Mouse (Mus musculus) MEL (cell line): ENCODE results near the gene Ola1. TPM values are rescaled to one million over a fixed set of nuclear protein-coding genes. Genes with fewer than 3 reads are reported as not detected.
A peak's percentile ranks its signal among the peaks of the same experiment; 100 is the strongest.

ENCODE experiments used
- DNase-seq: peaks from one replicate; pipeline ENCODE4 v3.0.0; 2011; ENCODE audit warnings: low read depth, low spot score
- H3K27ac ChIP-seq: 2 replicates; pipeline ENCODE4 v1.5.1; 2012; ENCODE audit warnings: low read depth, mild to moderate bottlenecking, control low read depth, low read length, moderate library complexity; ENCODE audit not compliant: control insufficient read depth
- H3K27me3 ChIP-seq, 2 experiments: fragments of 150-350 bp in 1 of 2; sonication (generic) in 1 of 2; 2 replicates each; pipeline ENCODE4 v1.6.1; 2012; ENCODE audit warnings: low read length in 2 of 2, mild to moderate bottlenecking in 2 of 2, improper control_type of control experiment in 1 of 2, moderate library complexity in 1 of 2; ENCODE audit not compliant: insufficient read depth in 2 of 2, control insufficient read depth in 1 of 2
- H3K36me3 ChIP-seq, 2 experiments: 2 replicates each; pipeline ENCODE4 v1.6.1; 2012 to 2014; ENCODE audit warnings: low read length in 2 of 2, improper control_type of control experiment in 1 of 2, inconsistent platforms in 1 of 2, mild to moderate bottlenecking in 1 of 2; ENCODE audit not compliant: insufficient read depth in 2 of 2, control insufficient read depth in 1 of 2
- H3K4me1 ChIP-seq, 2 experiments: fragments of 150-350 bp in 1 of 2; sonication (generic) in 1 of 2; 2 replicates each; pipeline ENCODE4 v1.6.1; 2012; ENCODE audit warnings: low read length in 2 of 2, improper control_type of control experiment in 1 of 2, mild to moderate bottlenecking in 1 of 2; ENCODE audit not compliant: insufficient read depth in 2 of 2, control insufficient read depth in 1 of 2
- H3K4me3 ChIP-seq, 2 experiments: fragments of 150-350 bp in 1 of 2; sonication (generic) in 1 of 2; 2 replicates each; pipeline ENCODE4 v1.5.1; 2012; ENCODE audit warnings: low read depth in 2 of 2, low read length in 2 of 2, mild to moderate bottlenecking in 2 of 2, moderate library complexity in 2 of 2, control low read depth in 1 of 2, improper control_type of control experiment in 1 of 2; ENCODE audit not compliant: control insufficient read depth in 1 of 2, insufficient read depth in 1 of 2
- H3K79me2 ChIP-seq: 2 replicates; pipeline ENCODE4 v1.6.1; 2012; ENCODE audit warnings: mild to moderate bottlenecking, low read length, moderate library complexity; ENCODE audit not compliant: control insufficient read depth, poor library complexity, insufficient read depth
- H3K9ac ChIP-seq: 2 replicates; pipeline ENCODE4 v1.6.1; 2012; ENCODE audit warnings: low read depth, mild to moderate bottlenecking, control low read depth, low read length, moderate library complexity; ENCODE audit not compliant: control insufficient read depth, poor library complexity, severe bottlenecking
- H3K9me3 ChIP-seq: fragments of 150-350 bp; sonication (generic); replicated peaks from 2 replicates; pipeline ENCODE4 v1.6.1; 2012; ENCODE audit warnings: mild to moderate bottlenecking, low read length, improper control_type of control experiment, moderate library complexity; ENCODE audit not compliant: insufficient read depth
- BHLHE40 ChIP-seq: IDR thresholded peaks from 2 replicates; pipeline ENCODE4 v1.6.1; 2012; ENCODE audit warnings: low read depth, mild to moderate bottlenecking, inconsistent platforms, low read length, improper control_type of control experiment, borderline replicate concordance
- CHD2 ChIP-seq: IDR thresholded peaks from 2 replicates; pipeline ENCODE4 v1.6.1; 2011; ENCODE audit warnings: low read length, improper control_type of control experiment
- CTCF ChIP-seq, 3 experiments: IDR thresholded peaks in 2 of 3; conservative IDR thresholded peaks in 1 of 3; 2 replicates each; pipeline ENCODE4 v1.5.1; 2011 to 2012; ENCODE audit warnings: low read length in 3 of 3, low read depth in 2 of 3, mild to moderate bottlenecking in 2 of 3, improper control_type of control experiment in 1 of 3, inconsistent platforms in 1 of 3, mixed read lengths in 1 of 3, moderate library complexity in 1 of 3; ENCODE audit not compliant: control insufficient read depth in 1 of 3, insufficient read depth in 1 of 3, poor library complexity in 1 of 3, severe bottlenecking in 1 of 3
- E2F4 ChIP-seq: IDR thresholded peaks from 2 replicates; pipeline ENCODE4 v1.6.1; 2011; ENCODE audit warnings: low read depth, low read length, improper control_type of control experiment, borderline replicate concordance
- ELF1 ChIP-seq: IDR thresholded peaks from 2 replicates; pipeline ENCODE4 v1.6.1; 2014; ENCODE audit warnings: low read depth, mild to moderate bottlenecking, inconsistent platforms, low read length, improper control_type of control experiment, moderate library complexity
- EP300 ChIP-seq, 2 experiments: IDR thresholded peaks; 2 replicates each; pipeline ENCODE4 v1.6.1; 2011; ENCODE audit warnings: improper control_type of control experiment in 2 of 2, low read length in 2 of 2, low read depth in 1 of 2, mild to moderate bottlenecking in 1 of 2
- ETS1 ChIP-seq: IDR thresholded peaks from 2 replicates; pipeline ENCODE4 v1.6.1; 2012; ENCODE audit warnings: low read depth, mild to moderate bottlenecking, inconsistent platforms, low read length, improper control_type of control experiment, moderate library complexity
- GATA1 ChIP-seq: IDR thresholded peaks from 2 replicates; pipeline ENCODE4 v1.6.1; 2011; ENCODE audit warnings: low read depth, low read length, improper control_type of control experiment
- HCFC1 ChIP-seq: IDR thresholded peaks from 2 replicates; pipeline ENCODE4 v1.6.1; 2012; ENCODE audit warnings: low read depth, mild to moderate bottlenecking, inconsistent platforms, low read length, improper control_type of control experiment, moderate library complexity
- JUND ChIP-seq: IDR thresholded peaks from 2 replicates; pipeline ENCODE4 v1.6.1; 2011; ENCODE audit warnings: low read depth, mild to moderate bottlenecking, improper control_type of control experiment, low read length
- KAT2A ChIP-seq: conservative IDR thresholded peaks from 2 replicates; pipeline ENCODE4 v1.6.1; 2012; ENCODE audit warnings: low read depth, low read length, improper control_type of control experiment, inconsistent platforms
- MAFK ChIP-seq: IDR thresholded peaks from 2 replicates; pipeline ENCODE4 v1.6.1; 2011; ENCODE audit warnings: low read depth, mild to moderate bottlenecking, low read length, improper control_type of control experiment, borderline replicate concordance
- MAX ChIP-seq: IDR thresholded peaks from 2 replicates; pipeline ENCODE4 v1.6.1; 2011; ENCODE audit warnings: low read length, improper control_type of control experiment
- MAZ ChIP-seq: IDR thresholded peaks from 2 replicates; pipeline ENCODE4 v1.6.1; 2012; ENCODE audit warnings: low read depth, mild to moderate bottlenecking, inconsistent platforms, low read length, improper control_type of control experiment
- MEF2A ChIP-seq: IDR thresholded peaks from 2 replicates; pipeline ENCODE4 v1.6.1; 2014; ENCODE audit warnings: low read depth, mild to moderate bottlenecking, inconsistent platforms, low read length, improper control_type of control experiment; ENCODE audit not compliant: poor library complexity, insufficient replicate concordance, severe bottlenecking; ENCODE audit errors: extremely low read depth
- MYB ChIP-seq: IDR thresholded peaks from 2 replicates; pipeline ENCODE4 v1.6.1; 2011; ENCODE audit warnings: mild to moderate bottlenecking, low read depth, low read length, improper control_type of control experiment
- NELFE ChIP-seq: IDR thresholded peaks from 2 replicates; pipeline ENCODE4 v1.6.1; 2011; ENCODE audit warnings: low read depth, low read length, improper control_type of control experiment
- POLR2AphosphoS5 ChIP-seq: IDR thresholded peaks from 2 replicates; pipeline ENCODE4 v1.6.1; 2012; ENCODE audit warnings: low read depth, borderline replicate concordance, mild to moderate bottlenecking, inconsistent platforms, low read length, moderate library complexity, mixed read lengths
- RCOR1 ChIP-seq: IDR thresholded peaks from 2 replicates; pipeline ENCODE4 v1.6.1; 2012; ENCODE audit warnings: low read depth, mild to moderate bottlenecking, inconsistent platforms, low read length, improper control_type of control experiment
- SIN3A ChIP-seq: IDR thresholded peaks from 2 replicates; pipeline ENCODE4 v1.6.1; 2012; ENCODE audit warnings: low read length, improper control_type of control experiment, inconsistent platforms
- TAL1 ChIP-seq: IDR thresholded peaks from 2 replicates; pipeline ENCODE4 v1.6.1; 2012; ENCODE audit warnings: mild to moderate bottlenecking, inconsistent platforms, low read length, moderate library complexity, mixed read lengths
- TBP ChIP-seq: IDR thresholded peaks from 2 replicates; pipeline ENCODE4 v1.8.0; 2011; ENCODE audit warnings: low read depth, low read length, improper control_type of control experiment
- TCF12 ChIP-seq: IDR thresholded peaks from 2 replicates; pipeline ENCODE4 v1.6.1; 2014; ENCODE audit warnings: low read depth, mild to moderate bottlenecking, inconsistent platforms, low read length, improper control_type of control experiment, moderate library complexity
- UBTF ChIP-seq: IDR thresholded peaks from 2 replicates; pipeline ENCODE4 v1.6.1; 2012; ENCODE audit warnings: low read depth, mild to moderate bottlenecking, inconsistent platforms, low read length, improper control_type of control experiment, moderate library complexity, borderline replicate concordance; ENCODE audit not compliant: insufficient read depth
- USF1 ChIP-seq: IDR thresholded peaks from 2 replicates; pipeline ENCODE4 v1.6.1; 2014; ENCODE audit warnings: low read depth, mild to moderate bottlenecking, inconsistent platforms, low read length, improper control_type of control experiment, moderate library complexity
- ZC3H11A ChIP-seq: IDR thresholded peaks from 2 replicates; pipeline ENCODE4 v1.6.1; 2012; ENCODE audit warnings: low read depth, mild to moderate bottlenecking, inconsistent platforms, low read length, improper control_type of control experiment
- ZKSCAN1 ChIP-seq: IDR thresholded peaks from 2 replicates; pipeline ENCODE4 v1.6.1; 2012; ENCODE audit warnings: low read depth, mild to moderate bottlenecking, inconsistent platforms, low read length, improper control_type of control experiment, moderate library complexity
- ZMIZ1 ChIP-seq: IDR thresholded peaks from 2 replicates; pipeline ENCODE4 v1.6.1; 2012; ENCODE audit warnings: low read depth, mild to moderate bottlenecking, inconsistent platforms, low read length, improper control_type of control experiment, moderate library complexity
- ZNF384 ChIP-seq: IDR thresholded peaks from 2 replicates; pipeline ENCODE4 v1.6.1; 2012; ENCODE audit warnings: low read depth, mild to moderate bottlenecking, inconsistent platforms, low read length, improper control_type of control experiment
- polyA plus RNA-seq, 2 experiments: library from polyadenylated mRNA; stranded (reverse) in 1 of 2; unstranded in 1 of 2; fragments of >175 nt in 1 of 2; fragments of >200 nt in 1 of 2; gene quantifications; 2 replicates each; pipeline versions ENCODE4 v1.2.1 to v1.2.4; 2012; ENCODE audit warnings: low replicate concordance in 2 of 2, low read depth in 1 of 2; ENCODE audit not compliant: insufficient read length in 2 of 2, insufficient read depth in 1 of 2, missing spikeins in 1 of 2
- total RNA-seq: library from RNA; depleted of rRNA; stranded (reverse); fragments of 300-350 nt; gene quantifications from 2 replicates; pipeline ENCODE4 v1.2.3, GENCODE M21; 2012

Gene Ola1
- total and polyA plus RNA-seq, 3 experiments, result 69.7 to 86.0 TPM; not detected in 1

DNA sequence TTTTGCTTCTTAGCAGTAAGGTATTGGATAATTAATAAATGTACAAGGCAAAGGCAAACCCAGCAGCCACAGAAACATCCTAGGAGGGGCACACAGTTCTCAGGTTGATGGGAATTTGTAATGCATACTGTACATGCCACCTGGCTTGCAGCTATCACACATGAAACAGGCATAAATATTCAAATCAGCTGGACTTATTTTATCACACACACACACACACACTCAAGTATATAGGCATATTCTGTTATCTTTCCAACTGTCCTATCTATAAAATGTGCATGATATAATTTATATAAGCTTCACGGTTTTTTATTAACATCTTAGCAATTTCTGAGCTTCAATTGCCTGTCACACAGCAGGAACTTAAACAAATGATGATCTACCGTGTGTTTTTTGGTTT, 85.8 kb downstream of the Ola1 start (continued):
- TF ChIP-seq TBP (no peak), ZNF384 (no peak), UBTF (no peak), CTCF (IDR thresholded peaks at IDR 0.05 in 2 of 3, conservative IDR thresholded peaks at IDR 0.05 in 1 of 3; ENCODE audit: control insufficient read depth in 1 of 3, insufficient read depth in 1 of 3, low read depth in 2 of 3, low read length in 3 of 3, poor library complexity in 1 of 3, severe bottlenecking in 1 of 3) (no peak), ETS1 (0 out of 2 replicates have a peak, but pooled peaks have one; percentile 59), NELFE (no peak)

DNA sequence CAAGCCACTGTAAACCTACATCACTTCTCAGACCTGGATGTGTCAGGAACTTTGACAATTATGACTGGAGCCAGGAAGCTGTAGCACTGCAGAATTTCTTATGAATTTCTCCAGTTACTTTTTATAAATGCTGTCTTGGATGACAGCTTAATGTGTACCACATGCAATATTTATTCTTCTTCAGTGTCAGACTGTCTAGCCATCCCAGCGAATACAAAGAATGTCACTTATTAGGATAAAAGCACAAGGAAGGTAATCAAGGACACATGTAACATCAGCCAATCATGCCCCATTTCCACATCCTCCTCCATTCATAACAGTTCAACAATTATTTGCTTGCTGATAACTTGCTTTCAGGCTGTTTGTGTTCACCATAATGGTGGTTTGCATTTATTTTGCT, 91.0 kb downstream of the Ola1 start:
- Histone ChIP-seq H3K36me3 (peaks cover 0 to 4% of the 10 kb centered on the region in 2 experiments; a peak in 2 of 4 replicates), H3K27ac (no peak overlapping the region), H3K9ac (no peak overlapping the region), H3K9me3 (no peaks in the 10 kb centered on the region), H3K27me3 (no peaks in the 10 kb centered on the region)
- DNase-seq, result no peak
- TF ChIP-seq EP300 (IDR thresholded peaks at IDR 0.05; ENCODE audit: low read depth in 1 of 2, low read length in 2 of 2) (no peak), USF1 (no peak), UBTF (no peak), MYB (no peak), TAL1 (no peak), ZNF384 (no peak), RCOR1 (no peak), MAZ (no peak), JUND (no peak), TCF12 (no peak), CHD2 (no peak), MAFK (no peak), CTCF (IDR thresholded peaks at IDR 0.05 in 2 of 3, conservative IDR thresholded peaks at IDR 0.05 in 1 of 3; ENCODE audit: control insufficient read depth in 1 of 3, insufficient read depth in 1 of 3, low read depth in 2 of 3, low read length in 3 of 3, poor library complexity in 1 of 3, severe bottlenecking in 1 of 3) (no peak), NELFE (no peak), GATA1 (no peak), TBP (no peak)
- TF ChIP-seq, all 39 proteins: peak for 0
- no peaks in the 10 kb centered on the region for H3K4me1 ChIP-seq
- no peaks in the 10 kb centered on the region for H3K79me2 ChIP-seq
- no peak overlapping the region for H3K4me3 ChIP-seq

DNA sequence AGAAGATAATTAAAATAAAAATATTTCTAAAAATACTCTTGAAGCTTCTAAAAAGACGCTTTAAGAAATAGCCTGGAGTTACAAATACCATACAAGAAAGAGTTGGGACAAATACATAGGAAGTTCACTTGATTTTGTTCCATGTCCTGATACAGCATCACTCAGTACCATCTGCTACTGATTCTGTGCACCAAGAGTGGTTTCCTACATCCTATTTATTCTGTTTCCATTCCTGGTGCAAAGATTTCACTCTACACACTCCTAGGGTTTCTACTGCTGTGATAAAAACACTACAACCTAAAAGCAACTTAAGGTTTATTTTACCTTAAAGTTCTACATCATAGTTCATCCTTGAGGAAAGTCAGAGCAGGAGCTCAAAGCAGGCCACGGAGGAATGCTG, 99.9 kb downstream of the Ola1 start:
- no peak for TF ChIP-seq BHLHE40
- TF ChIP-seq POLR2AphosphoS5, result no peak
- TF ChIP-seq RCOR1, result no peak
- no peak for TF ChIP-seq MAX
- no peak for TF ChIP-seq SIN3A
- TF ChIP-seq MEF2A, result no peak
- no peak for TF ChIP-seq ZMIZ1
- no peak for TF ChIP-seq ELF1
- TF ChIP-seq NELFE, result no peak
- TF ChIP-seq ZC3H11A, result no peak
- no peak for TF ChIP-seq MYB
- TF ChIP-seq E2F4, result no peak
- no peak for TF ChIP-seq HCFC1
- TF ChIP-seq ZKSCAN1, result no peak
- no peak for TF ChIP-seq GATA1
- TF ChIP-seq KAT2A, result no peak
- DNase-seq, result no peak
- no peaks in the 10 kb centered on the region for H3K36me3 ChIP-seq
- no peak overlapping the region for H3K4me3 ChIP-seq
- H3K27me3 ChIP-seq, result no peaks in the 10 kb centered on the region; a peak in 1 of 4 replicates
- no peaks in the 10 kb centered on the region for H3K4me1 ChIP-seq
- no peak overlapping the region for H3K9ac ChIP-seq
- H3K9me3 ChIP-seq, result no peaks in the 10 kb centered on the region
- H3K79me2 ChIP-seq, result no peaks in the 10 kb centered on the region
- H3K27ac ChIP-seq, result no peak overlapping the region
